Mouse (Mus musculus) bone marrow, adult 2 months (tissue): ENCODE measurements around the gene Timp3. TPM values are rescaled to one million over a fixed set of nuclear protein-coding genes. Genes with fewer than 3 reads are reported as not detected.

ENCODE experiments used
- H3K27ac ChIP-seq: fragments of 200-500 bp; 2 replicates; pipeline ENCODE4 v1.5.1; 2012; ENCODE audit warnings: low read depth, mild to moderate bottlenecking, control low read depth, inconsistent platforms, low read length; ENCODE audit not compliant: control insufficient read depth, poor library complexity, insufficient read depth
- H3K4me1 ChIP-seq: fragments of 200-500 bp; 2 replicates; pipeline ENCODE4 v1.6.1; 2011; ENCODE audit warnings: low read length; ENCODE audit not compliant: control insufficient read depth, insufficient read depth
- H3K4me3 ChIP-seq: fragments of 200-500 bp; replicated peaks from 2 replicates; pipeline ENCODE3; 2011; ENCODE audit warnings: mild to moderate bottlenecking, low read depth, low read length, control low read depth; ENCODE audit not compliant: control insufficient read depth
- CTCF ChIP-seq: fragments of 200-500 bp; IDR thresholded peaks from 2 replicates; pipeline ENCODE4 v1.5.1; 2011; ENCODE audit warnings: low read length, control low read depth; ENCODE audit not compliant: control insufficient read depth, insufficient read depth
- POLR2A ChIP-seq: fragments of 200-500 bp; IDR thresholded peaks from 2 replicates; pipeline ENCODE4 v1.6.1; 2011; ENCODE audit warnings: low read depth, mild to moderate bottlenecking, control low read depth, low read length, borderline replicate concordance; ENCODE audit not compliant: control insufficient read depth
- WGBS: fragments of 180-500 bp; shearing (Covaris S2); methylation state at CpG from one replicate; pipeline ENCODE4 v1.1.7; 2018; 5-methylcytosine and 5-hydroxymethylcytosine counted together
- polyA plus RNA-seq: library from polyadenylated mRNA; stranded (reverse); fragments of >200 nt; gene quantifications from 2 replicates; pipeline ENCODE4 v1.2.4, GENCODE M21; 2011; ENCODE audit warnings: low replicate concordance; ENCODE audit not compliant: missing spikeins, insufficient read depth, insufficient read length

Timp3 gene
- polyA plus RNA-seq, 1 experiment: 32.5 TPM

DNA sequence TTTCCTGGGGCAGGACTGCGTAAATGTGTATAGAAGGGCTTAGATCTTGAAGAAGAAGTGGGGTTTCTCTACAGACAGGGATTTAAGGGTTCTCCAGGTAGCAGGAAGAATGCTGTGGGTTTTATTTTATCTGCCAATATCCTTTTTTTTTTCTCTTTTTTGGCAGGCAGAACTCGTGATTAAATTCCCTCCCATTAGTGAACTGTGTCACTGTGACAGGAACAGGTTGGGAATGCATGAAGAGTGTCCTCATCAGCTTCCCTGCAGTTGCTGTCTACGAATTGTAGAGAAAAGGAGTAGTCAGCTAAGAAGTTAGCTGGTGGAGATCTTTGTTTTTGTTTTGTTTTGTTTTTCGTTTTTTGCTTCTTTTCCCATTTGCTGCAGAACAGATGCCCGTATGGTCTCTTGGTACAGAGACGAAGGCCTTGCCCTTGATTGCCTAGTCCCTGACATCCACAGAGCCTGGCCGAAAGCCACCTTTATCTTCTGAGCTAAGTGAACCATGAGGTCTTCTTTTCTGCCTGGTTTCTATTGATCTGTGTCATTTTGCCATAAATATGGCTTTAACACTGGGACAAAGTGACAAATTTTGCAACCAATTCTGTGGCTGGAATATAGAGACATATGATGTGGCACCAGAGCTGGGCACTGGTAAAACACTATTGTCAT, 58.3 kb downstream of the Timp3 start:
- no peak for TF ChIP-seq POLR2A
- no peak for TF ChIP-seq CTCF
- no peak overlapping the region for H3K4me3 ChIP-seq
- no peaks in the 10 kb centered on the region for H3K4me1 ChIP-seq
- 67% methylated on average over 7 of the region's 7 CpGs for WGBS
- H3K27ac ChIP-seq: no peak overlapping the region

DNA sequence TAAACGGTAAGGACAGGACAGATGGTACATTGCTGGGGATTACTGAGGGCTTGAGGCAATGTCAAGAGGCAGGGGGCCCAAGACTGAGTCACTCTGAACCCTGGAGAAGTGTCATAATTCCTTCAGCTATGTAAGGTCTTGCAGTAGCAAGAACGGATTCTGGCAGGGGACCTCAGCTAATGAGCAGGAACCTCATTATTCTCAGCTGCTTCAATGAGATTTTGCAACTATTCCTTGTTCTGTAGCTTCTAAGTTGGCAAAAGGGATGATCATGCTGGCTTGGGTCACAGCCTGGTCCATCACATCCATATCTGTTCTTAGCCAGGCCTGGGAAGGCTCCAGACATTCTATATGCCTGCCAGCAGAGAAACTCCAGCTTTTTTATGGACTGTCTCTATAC, 59.0 kb downstream of the Timp3 start:
- H3K4me3 ChIP-seq: no peak overlapping the region
- no peak overlapping the region for H3K27ac ChIP-seq
- 69% methylated on average over 2 of the region's 2 CpGs for WGBS
- TF ChIP-seq CTCF (no peak), POLR2A (no peak)
- no peaks in the 10 kb centered on the region for H3K4me1 ChIP-seq

DNA sequence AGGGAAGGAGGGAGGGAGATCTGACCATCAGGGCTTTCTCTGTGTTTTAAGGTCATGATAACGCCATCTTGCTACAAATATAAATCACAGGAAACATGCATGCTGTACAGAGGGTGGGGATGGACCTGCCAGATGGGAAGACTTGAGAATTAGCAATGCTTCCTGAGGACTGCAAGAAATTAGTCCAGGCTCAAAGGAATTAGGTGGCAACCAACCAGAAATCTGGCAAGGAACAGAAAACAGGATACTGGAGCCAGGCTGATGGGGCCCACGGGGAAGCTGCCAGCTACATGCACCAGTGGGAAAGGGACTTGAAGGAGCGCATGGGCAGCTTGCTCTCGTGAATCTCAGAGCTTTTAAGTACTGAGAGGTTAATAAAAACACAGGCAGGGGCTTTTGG, 59.5 kb downstream of the Timp3 start:
- Histone ChIP-seq H3K4me3 (no peak overlapping the region), H3K27ac (no peak overlapping the region), H3K4me1 (no peaks in the 10 kb centered on the region)
- 68% methylated on average over 4 of the region's 4 CpGs for WGBS
- TF ChIP-seq POLR2A: no peak
- no peak for TF ChIP-seq CTCF

- Histone ChIP-seq H3K27ac (no peak overlapping the region), H3K4me1 (no peaks in the 10 kb centered on the region), H3K4me3 (no peak overlapping the region)
- TF ChIP-seq CTCF (no peak), POLR2A (no peak)
- WGBS: 78% methylated on average over 8 of the region's 8 CpGs
These were observed 63.6 kb downstream of the Timp3 start for GRCm38 (mm10) chr10:86363669-86364309.

DNA sequence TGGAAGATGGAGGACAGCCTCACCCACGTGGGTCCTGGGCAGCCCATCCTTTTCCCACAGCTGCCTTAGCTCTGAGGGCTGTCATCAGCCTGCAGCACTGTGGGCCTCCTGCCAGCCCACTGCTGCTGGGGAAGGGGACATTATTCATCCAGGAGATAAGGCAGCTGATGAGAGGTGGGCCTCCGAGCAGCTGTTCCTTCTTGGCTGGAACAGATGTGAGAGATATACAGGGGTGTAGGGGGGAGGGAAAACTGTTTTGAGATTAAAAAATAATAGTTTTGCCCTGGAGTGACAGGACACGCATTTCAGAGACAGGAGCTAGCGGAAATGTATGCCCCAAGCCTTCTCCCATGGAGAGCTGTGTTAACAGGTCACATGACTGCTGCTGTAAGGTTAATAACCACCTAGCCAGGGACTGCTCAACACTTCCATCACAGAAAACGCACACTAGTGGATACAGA, 65.5 kb downstream of the Timp3 start:
- Histone ChIP-seq H3K27ac (no peak overlapping the region), H3K4me1 (no peaks in the 10 kb centered on the region), H3K4me3 (no peak overlapping the region)
- 50% methylated on average over 5 of the region's 5 CpGs for WGBS
- TF ChIP-seq CTCF (no peak), POLR2A (no peak)

DNA sequence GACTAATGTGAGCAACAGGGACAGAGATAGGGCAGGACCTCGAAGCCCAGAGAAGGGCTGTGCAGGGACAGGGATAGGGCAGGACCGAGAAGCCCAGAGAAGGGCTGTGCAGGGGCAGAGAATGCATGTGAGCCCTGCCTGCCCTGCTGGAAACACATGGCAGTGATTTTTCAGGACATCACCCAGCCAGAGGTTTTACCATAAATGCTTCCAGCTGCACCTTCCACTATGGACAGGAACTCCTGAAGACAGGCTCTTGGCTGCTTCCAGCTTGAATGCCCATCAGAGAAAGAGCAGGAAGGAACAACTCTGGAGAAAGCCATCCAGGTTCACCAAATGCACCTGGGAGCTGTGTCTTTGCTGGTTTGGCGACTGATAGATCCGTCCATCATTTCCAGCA, 67.2 kb downstream of the Timp3 start:
- H3K4me1 ChIP-seq: no peaks in the 10 kb centered on the region
- 86% methylated on average over 4 of the region's 4 CpGs for WGBS
- no peak overlapping the region for H3K4me3 ChIP-seq
- no peak overlapping the region for H3K27ac ChIP-seq
- TF ChIP-seq CTCF (no peak), POLR2A (no peak)

GRCm38 (mm10) chr10:86368811-86369210, 68.6 kb downstream of the Timp3 start:
- TF ChIP-seq CTCF: no peak
- TF ChIP-seq POLR2A: no peak
- no peak overlapping the region for H3K4me3 ChIP-seq
- 88% methylated on average over 12 of the region's 12 CpGs for WGBS
- H3K27ac ChIP-seq: no peak overlapping the region
- H3K4me1 ChIP-seq: no peaks in the 10 kb centered on the region

DNA sequence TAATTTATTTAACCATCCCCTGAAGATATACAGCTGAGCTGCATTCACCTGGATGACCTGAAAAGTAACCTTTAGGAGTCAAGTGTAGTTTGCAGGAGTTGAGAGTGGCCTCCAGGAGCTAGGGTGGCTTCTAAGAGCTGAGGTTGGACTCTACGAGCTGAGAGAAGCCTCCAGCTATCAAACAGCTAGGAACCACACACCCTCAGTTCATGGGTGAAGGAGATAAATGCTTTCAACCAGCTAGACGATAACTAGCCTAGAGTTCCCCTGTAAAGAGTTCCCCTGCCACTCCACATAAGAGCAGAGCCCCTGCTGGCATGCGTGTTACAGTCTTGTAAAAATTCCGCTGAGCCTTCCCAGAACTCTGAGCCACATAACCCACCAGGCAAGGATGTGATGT, 69.2 kb downstream of the Timp3 start:
- TF ChIP-seq CTCF (no peak), POLR2A (no peak)
- 79% methylated on average over 4 of the region's 4 CpGs for WGBS
- no peak overlapping the region for H3K4me3 ChIP-seq
- no peaks in the 10 kb centered on the region for H3K4me1 ChIP-seq
- no peak overlapping the region for H3K27ac ChIP-seq

GRCm38 (mm10) chr10:86371561-86371960, 71.4 kb downstream of the Timp3 start:
- Histone ChIP-seq H3K27ac (no peak overlapping the region), H3K4me1 (no peaks in the 10 kb centered on the region), H3K4me3 (no peak overlapping the region)
- TF ChIP-seq CTCF: no peak
- no peak for TF ChIP-seq POLR2A
